Mouse (Mus musculus) embryonic facial prominence, embryonic 14.5 days (tissue): Measurements from ENCODE around the gene Stk16. TPM values are rescaled to one million over a fixed set of nuclear protein-coding genes. Genes with fewer than 3 reads are reported as not detected.

ENCODE experiments used
- ATAC-seq: fragments of 200-750 bp; cut with Nextera tagmentation; 2 replicates; pipeline ENCODE4 v1.8.0; 2017; ENCODE audit warnings: low read depth, moderate number of reproducible peaks, moderate TSS enrichment
- DNase-seq: peaks from one replicate; pipeline ENCODE4 v3.0.0-alpha.2; 2015; ENCODE audit warnings: low spot score
- H3K27ac ChIP-seq: fragments of 300-500 bp; sonication (generic); replicated peaks from 2 replicates; pipeline ENCODE4 v1.5.1; 2014; ENCODE audit warnings: low read depth, mild to moderate bottlenecking, low read length, moderate library complexity
- H3K27me3 ChIP-seq: fragments of 300-500 bp; sonication (generic); replicated peaks from 2 replicates; pipeline ENCODE4 v1.6.1; 2014; ENCODE audit warnings: low read length; ENCODE audit not compliant: control insufficient read depth, insufficient read depth
- H3K36me3 ChIP-seq: fragments of 300-500 bp; sonication (generic); 2 replicates; pipeline ENCODE4 v1.6.1; 2014; ENCODE audit warnings: low read length, mixed read lengths; ENCODE audit not compliant: control insufficient read depth, insufficient read depth
- H3K4me1 ChIP-seq: fragments of 300-500 bp; sonication (generic); 2 replicates; pipeline ENCODE4 v1.6.1; 2014; ENCODE audit warnings: antibody characterized with exemption, low read length; ENCODE audit not compliant: control insufficient read depth, insufficient read depth
- H3K4me2 ChIP-seq: fragments of 300-500 bp; sonication (generic); 2 replicates; pipeline ENCODE4 v1.6.1; 2014; ENCODE audit warnings: low read depth, mild to moderate bottlenecking, low read length, moderate library complexity, mixed read lengths
- H3K4me3 ChIP-seq: fragments of 300-500 bp; sonication (generic); 2 replicates; pipeline ENCODE4 v1.5.1; 2014; ENCODE audit warnings: low read depth, mild to moderate bottlenecking, low read length
- H3K9ac ChIP-seq: fragments of 300-500 bp; sonication (generic); 2 replicates; pipeline ENCODE4 v1.6.1; 2014; ENCODE audit warnings: low read depth, mild to moderate bottlenecking, low read length, moderate library complexity, mixed read lengths
- H3K9me3 ChIP-seq: fragments of 300-500 bp; sonication (generic); 2 replicates; pipeline ENCODE4 v1.6.1; 2016; ENCODE audit warnings: low read length; ENCODE audit not compliant: control insufficient read depth
- WGBS: fragments of 180-500 bp; shearing (Covaris S2); extraction: QIAGEN DNeasy Blood & Tissue Kit; methylation state at CpG from one replicate; pipeline ENCODE4 v1.1.7; 2014; 5-methylcytosine and 5-hydroxymethylcytosine counted together
- polyA plus RNA-seq: library from polyadenylated mRNA; unstranded; fragments of >200 nt; fragmentation: Nextera tagmentation; extraction: Ambion mirVana; gene quantifications from 2 replicates; pipeline ENCODE4 v1.2.1, GENCODE M21; 2014

The Stk16 gene
- polyA plus RNA-seq, 1 experiment from 2014 or later = 97.1 TPM

DNA sequence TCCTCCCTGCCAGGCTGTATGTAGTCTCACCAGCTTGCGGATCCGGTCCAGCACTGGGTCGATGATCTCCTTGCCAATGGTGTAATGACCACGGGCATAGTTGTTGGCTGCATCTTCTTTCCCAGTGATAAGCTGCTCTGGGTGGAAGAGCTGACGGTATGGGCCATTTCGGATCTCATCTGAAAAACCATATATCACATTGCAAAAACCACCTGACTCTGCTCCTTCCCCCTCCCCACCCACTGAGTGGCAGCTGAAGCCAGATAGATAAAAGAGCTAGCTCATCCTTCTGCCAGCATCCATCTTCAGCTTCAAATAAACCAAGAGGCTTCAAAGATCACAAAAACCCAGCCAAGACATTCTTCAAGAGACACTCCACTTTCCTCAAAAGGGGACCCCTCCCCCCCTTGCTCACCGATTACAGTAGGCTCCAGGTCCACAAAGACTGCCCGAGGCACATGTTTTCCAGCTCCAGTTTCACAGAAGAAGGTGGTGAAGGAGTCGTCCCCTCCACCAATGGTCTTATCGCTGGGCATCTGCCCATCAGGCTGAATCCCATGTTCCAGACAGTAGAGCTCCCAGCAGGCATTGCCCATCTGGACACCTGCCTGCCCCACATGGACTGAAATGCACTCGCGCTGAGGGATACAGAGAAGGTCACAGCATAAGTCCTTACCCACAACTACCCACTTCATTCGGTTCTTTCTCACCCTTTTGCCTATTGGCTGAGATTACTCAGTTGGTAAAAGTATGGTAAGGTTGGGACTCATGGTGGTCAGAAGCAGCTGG is 6.4 kb downstream of the Stk16 start:
- H3K27ac ChIP-seq = no peak overlapping the region
- 0 out of 2 replicates have a peak overlapping the region, but pooled peaks have one; percentile 57 for H3K4me3 ChIP-seq
- H3K9ac ChIP-seq = no peak overlapping the region
- WGBS = 75% methylated on average over 12 of the region's 13 CpGs
- no peak for ATAC-seq
- peaks cover 40% of the 10 kb centered on the region for H3K36me3 ChIP-seq
- no peaks in the 10 kb centered on the region for H3K9me3 ChIP-seq
- H3K4me2 ChIP-seq = peak overlapping the region; percentile 95; the same call in 1 of the 2 replicates
- H3K4me1 ChIP-seq = peaks cover 7% of the 10 kb centered on the region; the same call in 1 of the 2 replicates
- peaks cover 53% of the 10 kb centered on the region for H3K27me3 ChIP-seq
- DNase-seq = no peak

DNA sequence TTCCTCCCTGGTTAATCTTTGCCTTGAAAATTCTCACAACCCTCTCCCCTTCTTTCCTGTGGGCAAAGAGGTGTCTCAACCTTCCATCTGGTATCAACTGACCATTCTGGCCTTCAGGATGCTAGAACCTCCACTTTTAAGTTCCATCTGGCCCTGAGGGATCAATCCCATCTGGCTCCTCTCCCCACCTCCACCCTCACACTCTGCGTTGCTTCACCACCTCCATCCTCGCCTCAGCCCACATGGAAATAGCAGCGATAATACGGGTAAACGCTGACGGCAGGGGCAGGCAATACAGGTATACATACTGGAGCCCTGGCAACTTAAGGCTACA is 7.2 kb downstream of the Stk16 start:
- no peak; the same call in 1 of the 2 replicates for ATAC-seq
- WGBS = under 1% methylated on average over 6 of the region's 6 CpGs
- H3K4me3 ChIP-seq = peak overlapping the region; percentile 57
- no peaks in the 10 kb centered on the region for H3K9me3 ChIP-seq
- H3K4me1 ChIP-seq = peaks cover 7% of the 10 kb centered on the region; the same call in 1 of the 2 replicates
- H3K27ac ChIP-seq = no peak overlapping the region
- DNase-seq = no peak
- peaks cover 32% of the 10 kb centered on the region for H3K36me3 ChIP-seq
- 0 out of 2 replicates have a peak overlapping the region, but pooled peaks have one; percentile 52 for H3K9ac ChIP-seq
- peaks cover 53% of the 10 kb centered on the region for H3K27me3 ChIP-seq
- peak overlapping the region; percentile 95 for H3K4me2 ChIP-seq

DNA sequence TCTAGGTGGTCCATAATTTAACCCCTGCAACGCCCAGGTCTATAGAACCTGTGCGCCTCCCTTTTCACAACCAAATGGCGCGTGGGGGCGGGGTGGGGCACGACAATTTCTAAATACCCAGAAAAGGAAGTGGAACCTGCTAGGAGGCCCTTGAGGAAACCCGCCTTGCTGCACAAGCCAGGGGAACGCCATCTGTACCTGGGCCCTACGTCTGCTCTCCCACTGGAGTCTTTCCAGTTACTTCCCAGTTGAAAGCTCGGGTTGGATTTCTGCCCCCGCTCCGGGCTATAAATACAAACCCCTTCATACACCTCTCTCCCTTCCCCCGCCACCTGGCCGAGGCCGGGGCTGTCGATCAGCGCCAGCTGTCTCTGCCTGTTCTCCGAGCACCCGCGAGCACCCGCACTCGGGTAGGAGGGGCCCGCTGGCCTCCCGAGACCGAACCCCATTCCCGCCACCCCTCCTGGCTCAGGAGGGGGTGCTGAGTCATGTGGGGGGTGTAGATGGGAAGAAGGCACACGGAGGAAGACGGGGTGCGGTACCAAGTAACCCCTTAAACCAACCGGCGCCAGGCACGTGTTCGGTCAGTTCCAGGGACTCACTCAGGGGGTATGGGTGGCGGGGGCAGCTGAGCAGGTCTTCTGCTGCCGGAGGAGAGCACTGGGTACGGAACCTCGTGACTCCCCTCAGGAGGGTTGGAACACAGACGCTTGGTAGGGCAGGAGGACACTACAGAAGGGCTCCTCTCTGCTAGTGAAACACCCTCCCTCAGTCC is 7.8 kb downstream of the Stk16 start:
- DNase-seq (peak; percentile 47), ATAC-seq (peak; percentile 64)
- H3K9me3 ChIP-seq = no peaks in the 10 kb centered on the region
- peak overlapping the region; percentile 52 for H3K9ac ChIP-seq
- WGBS = 2% methylated on average over 38 of the region's 38 CpGs
- H3K4me1 ChIP-seq = peaks cover 7% of the 10 kb centered on the region; the same call in 1 of the 2 replicates
- peaks cover 53% of the 10 kb centered on the region for H3K27me3 ChIP-seq
- H3K4me3 ChIP-seq = peak overlapping the region; percentile 57
- H3K36me3 ChIP-seq = peaks cover 27% of the 10 kb centered on the region
- peak overlapping the region; percentile 95 for H3K4me2 ChIP-seq
- no peak overlapping the region for H3K27ac ChIP-seq

DNA sequence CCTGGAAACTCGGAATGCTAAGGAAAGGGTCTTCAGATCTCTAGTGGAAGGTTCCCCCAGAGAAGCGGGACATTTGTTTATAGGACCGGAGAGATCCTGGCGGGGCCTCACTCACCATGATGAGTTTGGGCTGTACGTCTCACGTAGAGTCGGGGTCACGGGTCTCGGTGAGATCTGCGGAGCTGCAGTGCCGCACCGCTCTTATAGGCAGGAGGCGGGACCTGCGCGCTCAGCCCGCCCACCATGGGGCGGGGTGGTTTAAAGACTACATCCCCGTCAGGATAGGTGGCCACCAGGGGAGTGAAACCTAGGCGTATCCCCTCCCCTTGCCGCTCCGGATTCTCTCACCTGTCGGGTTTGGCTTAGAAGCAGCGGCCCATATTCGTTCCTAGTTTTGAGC is 8.4 kb downstream of the Stk16 start:
- peak; percentile 93 for ATAC-seq
- 0% methylated on average over 18 of the region's 24 CpGs for WGBS
- Histone ChIP-seq H3K9ac (peak overlapping the region; percentile 52), H3K36me3 (peaks cover 20% of the 10 kb centered on the region), H3K4me2 (peak overlapping the region; percentile 95), H3K4me1 (peaks cover 7% of the 10 kb centered on the region; the same call in 1 of the 2 replicates), H3K9me3 (no peaks in the 10 kb centered on the region), H3K27ac (no peak overlapping the region), H3K27me3 (peaks cover 53% of the 10 kb centered on the region), H3K4me3 (peak overlapping the region; percentile 57)
- peak; percentile 89 for DNase-seq

DNA sequence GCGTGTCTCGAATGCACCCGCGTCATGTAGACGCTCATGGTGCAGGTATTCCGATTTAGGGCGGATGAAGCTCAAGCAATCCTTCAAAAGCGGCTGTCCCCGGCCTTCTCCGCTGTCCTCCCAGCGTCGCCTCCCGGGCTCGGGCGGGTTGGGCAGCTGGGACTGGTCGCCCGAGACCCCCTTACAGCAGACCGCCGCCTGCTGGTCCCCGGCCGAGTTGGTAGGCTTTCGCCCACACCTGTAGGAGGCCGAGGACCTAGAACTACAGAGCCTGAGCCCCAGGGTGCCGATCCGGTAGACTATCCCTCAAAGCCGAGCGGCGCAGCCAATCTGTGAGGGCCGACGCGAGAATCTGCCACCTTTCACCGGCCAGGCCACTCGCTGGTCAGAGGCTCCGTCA is 8.9 kb downstream of the Stk16 start, which contains the start of gene Tuba4a:
Gene Tuba4a (minus strand): TSS at position 335 of the 400 bp plus-strand sequence.
- Histone ChIP-seq H3K4me1 (peaks cover 7% of the 10 kb centered on the region; the same call in 1 of the 2 replicates), H3K27ac (no peak within 1 kb of the TSS), H3K9me3 (no peaks in the 10 kb centered on the region), H3K4me2 (peak within 1 kb of the TSS; percentile 95), H3K27me3 (peaks cover 53% of the 10 kb centered on the region), H3K36me3 (peaks cover 16% of the 10 kb centered on the region), H3K4me3 (peak within 1 kb of the TSS; percentile 57), H3K9ac (peak within 1 kb of the TSS; percentile 52)
- under 1% methylated on average over 22 of the region's 34 CpGs for WGBS
- DNase-seq (no peak), ATAC-seq (peak; percentile 41)

DNA sequence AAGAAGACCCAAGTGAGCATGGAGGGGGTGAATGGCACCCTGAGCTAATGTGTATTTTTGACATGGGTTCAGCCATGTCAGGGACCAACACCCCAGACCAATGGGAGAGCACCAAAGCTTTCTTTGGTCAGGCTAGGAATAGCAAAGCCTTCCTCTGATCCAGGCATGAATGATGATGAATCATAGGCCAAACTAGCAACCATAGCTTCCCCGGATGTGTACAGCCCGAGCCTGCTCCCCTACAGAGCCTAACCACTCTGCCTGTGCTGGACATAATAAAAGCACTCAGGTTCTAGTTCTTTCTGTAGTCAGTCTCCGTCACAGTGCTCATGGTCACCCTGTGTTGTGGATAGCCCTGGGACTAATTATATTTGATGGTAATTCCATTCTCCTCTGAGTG is 10.9 kb downstream of the Stk16 start:
- H3K27ac ChIP-seq = no peak overlapping the region
- H3K36me3 ChIP-seq = no peaks in the 10 kb centered on the region
- no peak for DNase-seq
- ATAC-seq = no peak
- H3K27me3 ChIP-seq = peaks cover 52% of the 10 kb centered on the region
- no peak overlapping the region for H3K9ac ChIP-seq
- no peaks in the 10 kb centered on the region for H3K9me3 ChIP-seq
- WGBS = 69% methylated on average over 3 of the region's 3 CpGs
- H3K4me3 ChIP-seq = no peak overlapping the region
- H3K4me1 ChIP-seq = peaks cover 7% of the 10 kb centered on the region; the same call in 1 of the 2 replicates
- H3K4me2 ChIP-seq = no peak overlapping the region

DNA sequence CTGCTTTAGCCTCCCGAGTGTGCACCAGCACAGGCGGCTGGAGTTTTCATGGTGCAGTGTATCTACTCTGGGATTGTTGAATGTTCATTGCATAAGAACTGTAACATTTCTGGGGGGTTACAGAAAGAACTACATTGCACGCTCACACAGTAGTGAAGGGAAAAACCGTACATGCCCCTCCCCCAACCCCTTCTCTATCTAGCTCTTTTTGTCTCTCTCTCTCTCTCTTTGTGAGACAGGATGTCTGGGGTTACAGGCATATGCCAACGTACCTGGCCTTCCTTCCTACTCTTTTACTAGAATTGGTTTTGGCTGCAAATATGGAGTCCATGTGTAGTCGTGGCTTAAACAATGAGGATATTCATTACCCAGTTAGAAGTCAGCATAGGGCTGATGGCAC is 12.3 kb downstream of the Stk16 start:
- DNase-seq (no peak), ATAC-seq (no peak)
- no peaks in the 10 kb centered on the region for H3K9me3 ChIP-seq
- no peaks in the 10 kb centered on the region for H3K36me3 ChIP-seq
- no peak overlapping the region for H3K9ac ChIP-seq
- no peak overlapping the region for H3K4me2 ChIP-seq
- H3K4me3 ChIP-seq = no peak overlapping the region
- 69% methylated on average over 6 of the region's 6 CpGs for WGBS
- H3K27me3 ChIP-seq = peaks cover 39% of the 10 kb centered on the region
- peaks cover 7% of the 10 kb centered on the region; the same call in 1 of the 2 replicates for H3K4me1 ChIP-seq
- no peak overlapping the region for H3K27ac ChIP-seq

DNA sequence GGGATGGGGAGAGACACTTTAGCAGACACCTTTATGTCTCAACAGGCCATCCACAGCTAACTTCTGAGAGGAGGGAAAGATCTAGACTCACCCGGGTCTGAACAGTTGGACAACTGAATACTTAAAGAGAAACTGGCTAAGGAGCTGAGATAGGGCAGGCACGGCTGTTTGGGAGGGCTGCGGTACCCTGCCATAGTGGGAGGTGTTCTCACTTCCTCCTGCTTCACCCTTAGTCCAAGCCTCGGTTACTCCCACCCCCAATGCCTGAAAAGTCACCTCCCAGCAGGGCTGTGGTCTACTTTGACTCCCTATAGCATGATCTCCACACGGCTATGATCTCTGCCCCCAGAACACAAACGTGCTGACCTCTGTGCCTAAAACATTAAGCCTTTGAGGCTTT is 12.9 kb downstream of the Stk16 start:
- Histone ChIP-seq H3K4me2 (no peak overlapping the region), H3K27me3 (peaks cover 33% of the 10 kb centered on the region), H3K4me1 (peaks cover 3% of the 10 kb centered on the region; the same call in 1 of the 2 replicates), H3K4me3 (no peak overlapping the region), H3K36me3 (no peaks in the 10 kb centered on the region), H3K9me3 (no peaks in the 10 kb centered on the region), H3K9ac (no peak overlapping the region), H3K27ac (no peak overlapping the region)
- DNase-seq (no peak), ATAC-seq (no peak)
- 63% methylated on average over 6 of the region's 6 CpGs for WGBS
